15 mouse cellular contexts compared by ENCODE assay signal in genomic region chr2:27296656-27297406, GRCm38 (mm10). TPM values are rescaled to one million over a fixed set of nuclear protein-coding genes. Genes with fewer than 3 reads are reported as not detected.
DNase-seq lines count a peak whose midpoint lies in the region; ATAC-seq and TF ChIP-seq lines count a peak whose summit lies in the region.
"Had no signal": no experiment of that assay in that cellular context is flagged by ENCODE, and none has a peak within 500 bp of the region (broad histone marks: within the 10 kb centered on the region; RNA-seq: fewer than 3 reads in every experiment).

No protein-coding gene starts in this region.

- peak; percentile 13; the same call in 1 of the 2 replicates for ATAC-seq in liver, embryonic 16.5 days (ENCODE audit: low read depth)
- ATAC-seq: forebrain, embryonic 14.5 days had no signal

- TF ChIP-seq POLR2A in CH12.LX (IDR thresholded peaks at IDR 0.05; ENCODE audit: low read depth, low read length), result no peak; the same call in 1 of the 2 replicates
- no peak for TF ChIP-seq POLR2A in cerebellum, adult 2 months (IDR thresholded peaks at IDR 0.05; ENCODE audit: borderline replicate concordance, insufficient read depth, low read length)

- H3K4me2 ChIP-seq in liver, embryonic 16.5 days (ENCODE audit: low read depth, low read length), result no peak overlapping the region
- no peak overlapping the region for H3K4me2 ChIP-seq in CH12.LX (ENCODE audit: insufficient read depth, low read depth, poor library complexity, severe bottlenecking)

- in situ Hi-C loops in CH12.LX (cut with MboI; ENCODE audit: low pct_ligation_motif_present, low pct_unique_long_range_greater_than_20kb, low sequenced_read_pairs), result loop anchor here (25.0 kb wide), 1 partner anchor 440 kb away; no protein-coding TSS in a partner anchor

- no peak overlapping the region for H3K9ac ChIP-seq in liver, embryonic 16.5 days (ENCODE audit: low read depth, low read length)
- no peak overlapping the region for H3K9ac ChIP-seq in CH12.LX (ENCODE audit: insufficient read depth, low read depth)
- H3K9ac ChIP-seq: liver, embryonic 14.5 days had no signal

- H3K27ac ChIP-seq in liver, embryonic 16.5 days (ENCODE audit: low read length), result no peak overlapping the region
- peak overlapping the region; percentile 66 for H3K27ac ChIP-seq in CH12.LX (ENCODE audit: insufficient read depth, low read depth)
- H3K27ac ChIP-seq in cerebellum, adult 2 months (ENCODE audit: insufficient read depth, low read length), result no peak overlapping the region
- H3K27ac ChIP-seq: liver, embryonic 14.5 days had no signal

- dilution Hi-C loops in CH12.LX (cut with MboI; ENCODE audit: extremely low pct_ligation_motif_present, extremely low pct_unique_long_range_greater_than_20kb, low sequenced_read_pairs), result no loop called here

- no peak for TF ChIP-seq CTCF in CH12.LX (conservative IDR thresholded peaks at IDR 0.05 in 1 of 2, IDR thresholded peaks at IDR 0.05 in 1 of 2; ENCODE audit: low read depth in 2 of 2, low read length in 2 of 2)
- no peak for TF ChIP-seq CTCF in cerebellum, adult 2 months (IDR thresholded peaks at IDR 0.05; ENCODE audit: borderline replicate concordance, insufficient read depth, low read depth, low read length)

- peaks cover 3% of the 10 kb centered on the region; the same call in 1 of the 2 replicates for H3K79me2 ChIP-seq in CH12.LX (replicated peaks; ENCODE audit: control insufficient read depth, extremely low read depth, insufficient read depth, poor library complexity, severe bottlenecking)

- WGBS in liver, embryonic 16.5 days (ENCODE audit: insufficient replicate concordance), result 54% methylated on average over 9 of the region's 9 CpGs
- 52% methylated on average over 9 of the region's 9 CpGs for WGBS in cerebellum, adult 2 months

- DNase-seq in liver, result no peak
- DNase-seq in CH12.LX (ENCODE audit: extremely low read depth), result peak; percentile 77
- peak; percentile 36 for DNase-seq in induced T-regulatory cell, adult 2 months (ENCODE audit: low read depth)
- peak; percentile 58 to 70 for DNase-seq in thymus, adult 18-20 months
- no peak for DNase-seq in Muller cell, postnatal 12 days (ENCODE audit: inconsistent ontology term)
- no peak for DNase-seq in cerebellum, adult 2 months
- no peak for DNase-seq in kidney, adult 9 months
- DNase-seq: adrenal gland, adult 8-10 months; cerebellum, adult 11 months; kidney, postnatal 10 days; midbrain, embryonic 14.5 days had no signal

- TF ChIP-seq EP300 in CH12.LX (IDR thresholded peaks at IDR 0.05; ENCODE audit: low read length), result peak; percentile 79

- H3K27me3 ChIP-seq in liver, embryonic 16.5 days (ENCODE audit: control insufficient read depth, insufficient read depth, low read depth, low read length), result no peaks in the 10 kb centered on the region
- no peaks in the 10 kb centered on the region for H3K27me3 ChIP-seq in CH12.LX (replicated peaks)
- no peaks in the 10 kb centered on the region for H3K27me3 ChIP-seq in cerebellum, adult 2 months (ENCODE audit: control insufficient read depth, insufficient read depth, low read length)

- TF ChIP-seq RAD21 in CH12.LX (IDR thresholded peaks at IDR 0.05; ENCODE audit: low read depth, low read length), result peak; percentile 3

- no peaks in the 10 kb centered on the region for H3K9me3 ChIP-seq in liver, embryonic 16.5 days (replicated peaks; ENCODE audit: control insufficient read depth, low read length)
- H3K9me3 ChIP-seq in CH12.LX (replicated peaks; ENCODE audit: low read length), result peaks cover 7% of the 10 kb centered on the region
- H3K9me3 ChIP-seq: G1E had no signal

- no peaks in the 10 kb centered on the region for H3K36me3 ChIP-seq in liver, embryonic 16.5 days (ENCODE audit: control insufficient read depth, insufficient read depth)
- peaks cover 87 to 95% of the 10 kb centered on the region in 2 experiments for H3K36me3 ChIP-seq in CH12.LX (replicated peaks in 1 of 2; ENCODE audit: control insufficient read depth in 1 of 2, insufficient read depth in 1 of 2, low read length in 1 of 2)

- no peaks in the 10 kb centered on the region for H3K4me1 ChIP-seq in liver, embryonic 16.5 days (ENCODE audit: control insufficient read depth, low read depth, low read length)
- H3K4me1 ChIP-seq in CH12.LX (ENCODE audit: control insufficient read depth in 1 of 2, insufficient read depth in 2 of 2), result peaks cover 39 to 75% of the 10 kb centered on the region in 2 experiments
- no peaks in the 10 kb centered on the region for H3K4me1 ChIP-seq in cerebellum, adult 2 months (ENCODE audit: control insufficient read depth, insufficient read depth, low read length)

- no peak overlapping the region for H3K4me3 ChIP-seq in liver, embryonic 16.5 days (ENCODE audit: low read depth, low read length)
- H3K4me3 ChIP-seq in CH12.LX (replicated peaks in 1 of 3; ENCODE audit: low read depth in 2 of 3, low read length in 2 of 3, poor library complexity in 1 of 3), result peak overlapping the region in 1 of 3 experiments; percentile 2
- no peak overlapping the region for H3K4me3 ChIP-seq in cerebellum, adult 2 months (replicated peaks; ENCODE audit: insufficient read depth, low read depth, low read length)

TF ChIP-seq in CH12.LX, 34 proteins besides CTCF, POLR2A, EP300 and RAD21:
- TF ChIP-seq ETS1 (conservative IDR thresholded peaks at IDR 0.05; ENCODE audit: low read depth, low read length), result peak; percentile 87
- peak; percentile 98 for TF ChIP-seq TCF12 (IDR thresholded peaks at IDR 0.05; ENCODE audit: low read depth, low read length)
- 0 out of 2 replicates have a peak, but pooled peaks have one; percentile 6 for TF ChIP-seq ELF1 (IDR thresholded peaks at IDR 0.05; ENCODE audit: low read depth, low read length)
- TF ChIP-seq USF1 (IDR thresholded peaks at IDR 0.05; ENCODE audit: low read depth, low read length), result no peak
- peak; percentile 56; the same call in 1 of the 2 replicates for TF ChIP-seq IRF4 (IDR thresholded peaks at IDR 0.05; ENCODE audit: low read depth, low read length)
- TF ChIP-seq NRF1 (IDR thresholded peaks at IDR 0.05; ENCODE audit: low read depth, low read length), result peak; percentile 26; the same call in 1 of the 2 replicates
- peak; percentile 77; the same call in 1 of the 2 replicates for TF ChIP-seq SIN3A (IDR thresholded peaks at IDR 0.05; ENCODE audit: low read length)
- TF ChIP-seq SMC3 (IDR thresholded peaks at IDR 0.05; ENCODE audit: low read depth, low read length), result peak; percentile 19; the same call in 1 of the 2 replicates
- TF ChIP-seq GABPA (IDR thresholded peaks at IDR 0.05; ENCODE audit: insufficient replicate concordance, low read depth, low read length), result no peak
- no peak for TF ChIP-seq MAFK (IDR thresholded peaks at IDR 0.05; ENCODE audit: insufficient replicate concordance, low read length)
- TF ChIP-seq BHLHE40 (IDR thresholded peaks at IDR 0.05; ENCODE audit: low read depth, low read length), result peak; percentile 93
TF ChIP-seq in CH12.LX: peak in this region for 8.

RNA-seq across cellular contexts. Expression of gene Sardh, which starts 48.7 kb away (rescaled TPM):
- polyA plus RNA-seq in liver, embryonic 16.5 days (2015; fragmentation: Nextera tagmentation; extraction: Ambion mirVana), result 67.6 and 78.4 TPM in 2 replicates
- total RNA-seq in CH12.LX (2012; rRNA removed), result not detected in 2 replicates
- 0.35 TPM in 1 of 2 replicates, not detected in the other for total RNA-seq in CH12.LX (2014; rRNA removed)
- polyA plus RNA-seq in CH12.LX (2012; ENCODE audit: insufficient read length, low read depth), result 0.13 and 0.34 TPM in 2 replicates
- polyA plus RNA-seq in cerebellum, adult 2 months (2012; rRNA removed), result 10.5 and 11.3 TPM in 2 replicates
- polyA plus RNA-seq: G1E had no signal

Comparison
In these comparisons a context has a peak if more than half of its experiments do, and no peak if none do; other contexts are left out.
1. DNase-seq: peak in CH12.LX (single experiment), induced T-regulatory cell, adult 2 months (single experiment) and thymus, adult 18-20 months (2 of 2); none in liver (single experiment), Muller cell, postnatal 12 days (single experiment), cerebellum, adult 2 months (0 of 2) and kidney, adult 9 months (single experiment).